Mouse (Mus musculus) C2C12 (cell line): ENCODE results near the gene Nop53.

Experiments
- CTCF ChIP-seq: IDR thresholded peaks from one replicate; pipeline ENCODE4 v1.5.1; 2011; ENCODE audit not compliant: control insufficient read depth, insufficient read depth, insufficient read length
- USF1 ChIP-seq: IDR thresholded peaks from one replicate; pipeline ENCODE4 v1.6.1; 2011; ENCODE audit warnings: low read depth, mild to moderate bottlenecking, control low read depth, moderate library complexity

DNA sequence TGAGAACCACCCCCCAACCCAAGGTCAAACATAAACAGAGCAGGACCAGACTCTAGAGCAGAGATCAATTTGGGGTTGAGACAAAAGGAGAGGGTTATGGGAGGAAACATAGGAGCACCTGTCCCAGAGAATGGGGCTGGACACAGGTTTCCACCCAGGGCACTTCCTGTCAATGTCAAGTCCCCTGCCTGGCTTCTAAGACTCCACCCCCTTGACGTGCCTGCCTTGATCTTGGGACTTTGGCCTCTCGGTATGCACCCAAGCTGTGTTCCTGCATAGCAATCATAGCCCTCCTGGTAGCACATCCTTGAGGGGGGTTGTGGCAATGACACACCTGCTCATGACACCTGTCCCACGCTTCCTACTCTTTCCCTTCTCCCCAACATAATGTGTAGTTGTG lies 47.3 kb upstream of the Nop53 start:
- TF ChIP-seq CTCF (no peak), USF1 (no peak)
